Mouse (Mus musculus): ENCODE data around the gene Herc4. TPM values are rescaled to one million over a fixed set of nuclear protein-coding genes. Genes with fewer than 3 reads are reported as not detected.

Gene Herc4
- polyA plus RNA-seq, 1 experiment, result 7.2 TPM

DNA sequence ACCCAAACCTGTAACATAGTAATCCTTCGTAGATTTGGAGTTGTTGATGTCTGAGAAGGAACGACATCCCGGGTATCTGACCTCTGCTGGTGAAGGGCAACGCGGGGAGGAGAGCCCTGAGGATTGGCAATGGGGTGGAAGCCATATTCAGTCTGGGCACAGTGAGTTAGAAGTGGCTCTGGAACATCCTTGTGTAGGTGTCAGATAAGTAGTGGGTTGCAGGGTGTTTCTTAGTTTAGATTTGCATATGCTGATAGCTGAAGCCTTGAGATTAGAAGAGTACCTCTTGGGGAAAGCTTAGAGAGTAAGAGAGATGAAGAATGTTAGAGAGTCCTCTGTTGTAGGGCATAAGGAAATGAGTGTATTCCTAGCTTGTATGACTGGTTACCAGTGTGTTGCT lies 29.3 kb downstream of the Herc4 start:
- Histone ChIP-seq H3K4me3 (ENCODE audit: low read depth, low read length) (no peak overlapping the region), H3K36me3 (ENCODE audit: control insufficient read depth, insufficient read depth, low read length) (peaks cover 41% of the 10 kb centered on the region), H3K4me1 (ENCODE audit: control insufficient read depth, insufficient read depth, insufficient read length, low read length) (no peaks in the 10 kb centered on the region), H3K27me3 (ENCODE audit: control insufficient read depth, insufficient read depth, low read length) (no peaks in the 10 kb centered on the region), H3K27ac (ENCODE audit: insufficient read depth, low read depth, low read length) (no peak overlapping the region)
- 92% methylated on average over 5 of the region's 5 CpGs for WGBS
- TF ChIP-seq POLR2A (IDR thresholded peaks at IDR 0.05; ENCODE audit: low read depth, low read length) (no peak), CTCF (IDR thresholded peaks at IDR 0.05; ENCODE audit: extremely low read depth, insufficient read length, insufficient replicate concordance, low read depth, low read length) (no peak)

DNA sequence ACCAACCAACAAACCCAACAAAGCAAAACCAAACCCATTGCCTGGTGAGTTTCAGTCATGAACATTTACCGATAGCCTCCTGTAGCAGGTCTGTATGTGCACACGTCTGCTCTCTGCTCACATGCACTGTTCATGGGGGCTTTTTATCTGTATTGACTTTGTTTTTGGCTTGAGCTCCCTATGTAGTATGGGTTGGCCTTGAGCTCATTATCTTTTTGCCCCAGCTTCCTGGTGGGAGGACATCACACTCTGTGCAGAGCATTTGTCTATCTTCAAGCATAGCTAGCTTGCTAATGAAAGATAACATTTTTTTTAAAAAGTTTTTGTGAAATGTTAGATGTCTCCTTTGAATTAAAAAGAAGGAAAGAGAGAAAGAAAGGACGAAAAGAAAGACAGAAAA lies 33.4 kb downstream of the Herc4 start:
- H3K27me3 ChIP-seq (ENCODE audit: control insufficient read depth, insufficient read depth, low read length), result no peaks in the 10 kb centered on the region
- TF ChIP-seq POLR2A (IDR thresholded peaks at IDR 0.05; ENCODE audit: low read depth, low read length), result no peak
- TF ChIP-seq CTCF (IDR thresholded peaks at IDR 0.05; ENCODE audit: extremely low read depth, insufficient read length, insufficient replicate concordance, low read depth, low read length), result no peak
- no peak overlapping the region for H3K4me3 ChIP-seq (ENCODE audit: low read depth, low read length)
- H3K27ac ChIP-seq (ENCODE audit: insufficient read depth, low read depth, low read length), result no peak overlapping the region
- peaks cover 51% of the 10 kb centered on the region for H3K36me3 ChIP-seq (ENCODE audit: control insufficient read depth, insufficient read depth, low read length)
- no peaks in the 10 kb centered on the region for H3K4me1 ChIP-seq (ENCODE audit: control insufficient read depth, insufficient read depth, insufficient read length, low read length)
- 90% methylated on average over 3 of the region's 3 CpGs for WGBS

DNA sequence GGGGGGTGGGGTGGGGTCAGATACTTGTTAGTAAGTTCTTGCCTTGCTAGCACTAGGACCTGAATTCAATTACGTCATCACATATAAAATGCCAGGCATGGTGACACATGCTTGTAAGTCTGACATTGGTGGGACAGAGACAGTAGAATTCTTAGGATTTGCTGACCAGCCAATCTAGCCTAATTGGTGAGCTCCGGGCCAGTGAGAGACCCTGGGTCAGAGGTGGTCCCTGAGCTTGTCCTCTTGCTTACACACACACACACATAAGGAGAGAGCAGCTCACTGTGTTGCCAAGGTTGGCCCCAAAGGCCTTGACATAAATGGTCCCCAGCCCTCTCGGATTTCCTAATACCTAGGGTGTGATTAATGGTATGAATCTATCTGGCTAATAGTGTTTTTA lies 36.2 kb downstream of the Herc4 start:
- 98% methylated on average over 3 of the region's 3 CpGs for WGBS

DNA sequence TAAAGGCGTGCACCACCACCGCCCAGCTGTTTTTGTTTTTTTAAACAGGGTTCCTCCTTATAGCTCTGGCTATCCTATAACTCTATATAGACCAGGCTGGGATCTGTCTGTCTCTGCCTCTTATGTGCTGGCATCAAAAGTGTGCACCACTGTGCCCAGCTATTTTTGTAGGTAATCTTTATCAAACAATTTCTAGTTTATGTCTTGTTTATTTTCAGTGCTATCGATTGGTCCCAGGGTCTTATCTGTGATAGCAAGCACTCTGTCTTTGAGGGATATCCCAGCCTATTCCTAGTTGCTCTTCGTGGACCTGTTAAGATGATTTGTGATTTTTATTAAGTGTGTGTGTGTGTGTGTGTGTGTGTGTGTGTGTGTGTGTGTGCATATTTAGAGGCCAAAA lies 38.8 kb downstream of the Herc4 start:
- peaks cover 57% of the 10 kb centered on the region for H3K36me3 ChIP-seq (ENCODE audit: control insufficient read depth, insufficient read depth, low read length)
- no peak overlapping the region for H3K27ac ChIP-seq (ENCODE audit: insufficient read depth, low read depth, low read length)
- WGBS, result 81% methylated on average over 4 of the region's 4 CpGs
- no peaks in the 10 kb centered on the region for H3K27me3 ChIP-seq (ENCODE audit: control insufficient read depth, insufficient read depth, low read length)
- no peaks in the 10 kb centered on the region for H3K4me1 ChIP-seq (ENCODE audit: control insufficient read depth, insufficient read depth, insufficient read length, low read length)
- no peak overlapping the region for H3K4me3 ChIP-seq (ENCODE audit: low read depth, low read length)
- TF ChIP-seq CTCF (IDR thresholded peaks at IDR 0.05; ENCODE audit: extremely low read depth, insufficient read length, insufficient replicate concordance, low read depth, low read length) (no peak), POLR2A (IDR thresholded peaks at IDR 0.05; ENCODE audit: low read depth, low read length) (no peak)

More for the DNA sequence above, 36.2 kb downstream of the Herc4 start:
- Histone ChIP-seq H3K27ac (ENCODE audit: insufficient read depth, low read depth, low read length) (no peak overlapping the region), H3K36me3 (ENCODE audit: control insufficient read depth, insufficient read depth, low read length) (peaks cover 54% of the 10 kb centered on the region), H3K4me1 (ENCODE audit: control insufficient read depth, insufficient read depth, insufficient read length, low read length) (no peaks in the 10 kb centered on the region), H3K4me3 (ENCODE audit: low read depth, low read length) (no peak overlapping the region), H3K27me3 (ENCODE audit: control insufficient read depth, insufficient read depth, low read length) (no peaks in the 10 kb centered on the region)
- TF ChIP-seq POLR2A (IDR thresholded peaks at IDR 0.05; ENCODE audit: low read depth, low read length), result no peak
- TF ChIP-seq CTCF (IDR thresholded peaks at IDR 0.05; ENCODE audit: extremely low read depth, insufficient read length, insufficient replicate concordance, low read depth, low read length), result no peak

DNA sequence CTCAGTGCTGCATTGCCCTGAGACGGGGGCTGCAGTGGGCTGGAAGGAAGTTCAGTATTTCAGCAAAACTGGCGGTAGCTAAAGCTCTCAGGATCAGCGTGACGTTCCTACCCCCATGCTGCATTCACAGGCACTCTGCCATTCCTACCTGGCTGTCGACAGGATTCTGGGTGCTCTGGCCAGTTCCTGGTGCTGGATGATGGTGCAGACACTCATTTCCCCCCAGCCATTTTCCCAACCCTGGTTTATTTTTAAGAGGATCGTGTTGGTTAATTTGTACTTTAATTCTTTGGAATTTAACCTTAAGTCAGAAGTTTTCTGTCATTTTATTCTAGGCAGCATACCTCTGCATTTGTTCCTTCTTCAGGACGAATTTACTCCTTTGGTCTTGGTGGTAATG lies 39.2 kb downstream of the Herc4 start:
- 91% methylated on average over 7 of the region's 7 CpGs for WGBS
- Histone ChIP-seq H3K27me3 (ENCODE audit: control insufficient read depth, insufficient read depth, low read length) (no peaks in the 10 kb centered on the region), H3K4me1 (ENCODE audit: control insufficient read depth, insufficient read depth, insufficient read length, low read length) (no peaks in the 10 kb centered on the region), H3K27ac (ENCODE audit: insufficient read depth, low read depth, low read length) (no peak overlapping the region), H3K4me3 (ENCODE audit: low read depth, low read length) (no peak overlapping the region), H3K36me3 (ENCODE audit: control insufficient read depth, insufficient read depth, low read length) (peaks cover 57% of the 10 kb centered on the region)
- TF ChIP-seq CTCF (IDR thresholded peaks at IDR 0.05; ENCODE audit: extremely low read depth, insufficient read length, insufficient replicate concordance, low read depth, low read length) (no peak), POLR2A (IDR thresholded peaks at IDR 0.05; ENCODE audit: low read depth, low read length) (no peak)

DNA sequence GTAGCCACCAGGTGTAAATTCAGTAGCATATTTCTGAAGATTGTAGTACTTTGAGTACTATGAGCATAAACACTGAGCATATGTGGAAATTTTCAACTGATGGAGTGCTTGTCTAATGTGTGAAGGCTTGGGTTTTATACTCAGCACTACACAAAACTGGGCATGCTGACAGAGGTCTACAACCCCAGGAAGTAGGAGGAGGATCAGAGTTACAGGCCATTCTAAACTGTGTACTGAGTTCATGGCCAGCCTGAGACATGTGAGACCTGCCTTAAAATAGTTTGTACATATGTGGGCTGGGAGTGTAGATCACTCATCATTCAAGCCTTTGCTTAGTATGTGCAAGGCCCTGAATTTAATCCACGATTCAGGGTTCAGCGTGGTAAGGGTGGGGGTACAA lies 58.7 kb downstream of the Herc4 start:
- peaks cover 58% of the 10 kb centered on the region for H3K36me3 ChIP-seq (ENCODE audit: control insufficient read depth, insufficient read depth, low read length)
- WGBS, result 87% methylated on average over 2 of the region's 2 CpGs
- no peak overlapping the region for H3K27ac ChIP-seq (ENCODE audit: insufficient read depth, low read depth, low read length)
- TF ChIP-seq POLR2A (IDR thresholded peaks at IDR 0.05; ENCODE audit: low read depth, low read length) (no peak), CTCF (IDR thresholded peaks at IDR 0.05; ENCODE audit: extremely low read depth, insufficient read length, insufficient replicate concordance, low read depth, low read length) (no peak)
- no peaks in the 10 kb centered on the region for H3K4me1 ChIP-seq (ENCODE audit: control insufficient read depth, insufficient read depth, insufficient read length, low read length)
- no peak overlapping the region for H3K4me3 ChIP-seq (ENCODE audit: low read depth, low read length)
- H3K27me3 ChIP-seq (ENCODE audit: control insufficient read depth, insufficient read depth, low read length), result no peaks in the 10 kb centered on the region

DNA sequence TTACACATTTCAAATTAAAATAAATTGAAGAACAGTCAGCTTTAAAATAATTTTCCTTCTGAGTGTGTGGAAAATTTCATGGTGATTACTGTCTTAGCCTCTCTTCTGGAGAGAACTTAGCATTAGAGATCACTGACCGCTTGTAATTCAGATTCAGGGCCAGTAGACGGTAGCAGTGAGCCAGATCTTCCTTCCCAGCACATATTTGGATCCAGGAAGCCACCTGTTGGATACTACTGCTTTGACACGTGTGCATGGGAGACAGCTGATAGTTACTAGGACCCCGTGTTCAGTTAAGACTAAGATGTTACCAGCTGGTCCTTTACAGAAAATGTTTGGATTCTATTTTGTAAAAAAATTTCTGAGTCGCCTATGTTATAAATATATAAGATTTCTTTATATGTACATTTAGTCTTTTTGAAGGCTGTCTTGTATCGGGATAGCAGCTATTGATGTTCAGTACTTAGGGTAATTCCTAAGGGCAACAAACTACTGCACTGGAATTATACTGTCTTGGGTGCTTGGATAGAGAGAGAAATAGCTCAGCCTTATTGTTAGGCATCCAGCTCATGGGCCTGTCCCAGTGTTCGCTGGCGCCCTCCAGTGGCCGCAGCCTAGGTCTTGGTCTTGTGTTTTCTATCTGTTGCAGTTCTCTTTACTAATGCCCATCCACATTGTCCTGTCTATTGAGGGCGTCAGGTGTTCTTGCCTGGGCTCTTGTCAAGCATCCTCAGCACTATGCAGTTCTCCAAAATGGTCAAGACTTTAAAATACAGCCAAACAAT lies 65.2 kb downstream of the Herc4 start:
- Histone ChIP-seq H3K4me1 (ENCODE audit: control insufficient read depth, insufficient read depth, insufficient read length, low read length) (no peaks in the 10 kb centered on the region), H3K4me3 (ENCODE audit: low read depth, low read length) (no peak overlapping the region), H3K36me3 (ENCODE audit: control insufficient read depth, insufficient read depth, low read length) (peaks cover 55% of the 10 kb centered on the region), H3K27ac (ENCODE audit: insufficient read depth, low read depth, low read length) (no peak overlapping the region), H3K27me3 (ENCODE audit: control insufficient read depth, insufficient read depth, low read length) (no peaks in the 10 kb centered on the region)
- TF ChIP-seq CTCF (IDR thresholded peaks at IDR 0.05; ENCODE audit: extremely low read depth, insufficient read length, insufficient replicate concordance, low read depth, low read length), result peak; percentile 96
- TF ChIP-seq POLR2A (IDR thresholded peaks at IDR 0.05; ENCODE audit: low read depth, low read length), result no peak
- WGBS, result 41% methylated on average over 10 of the region's 10 CpGs

Data from small intestine, adult 2 months (tissue).